Mouse (Mus musculus) MEL (cell line): ENCODE data around the gene Camk2b.

Experiments
- CTCF ChIP-seq, 3 experiments: IDR thresholded peaks in 2 of 3; conservative IDR thresholded peaks in 1 of 3; 2 replicates each; pipeline ENCODE4 v1.5.1; 2011 to 2012; ENCODE audit warnings: low read length in 3 of 3, low read depth in 2 of 3, mild to moderate bottlenecking in 2 of 3, improper control_type of control experiment in 1 of 3, inconsistent platforms in 1 of 3, mixed read lengths in 1 of 3, moderate library complexity in 1 of 3; ENCODE audit not compliant: control insufficient read depth in 1 of 3, insufficient read depth in 1 of 3, poor library complexity in 1 of 3, severe bottlenecking in 1 of 3
- GABPA ChIP-seq: IDR thresholded peaks from 2 replicates; pipeline ENCODE4 v1.6.1; 2012; ENCODE audit warnings: low read depth, mild to moderate bottlenecking, inconsistent platforms, low read length, improper control_type of control experiment, moderate library complexity
- HCFC1 ChIP-seq: IDR thresholded peaks from 2 replicates; pipeline ENCODE4 v1.6.1; 2012; ENCODE audit warnings: low read depth, mild to moderate bottlenecking, inconsistent platforms, low read length, improper control_type of control experiment, moderate library complexity
- KAT2A ChIP-seq: conservative IDR thresholded peaks from 2 replicates; pipeline ENCODE4 v1.6.1; 2012; ENCODE audit warnings: low read depth, low read length, improper control_type of control experiment, inconsistent platforms
- UBTF ChIP-seq: IDR thresholded peaks from 2 replicates; pipeline ENCODE4 v1.6.1; 2012; ENCODE audit warnings: low read depth, mild to moderate bottlenecking, inconsistent platforms, low read length, improper control_type of control experiment, moderate library complexity, borderline replicate concordance; ENCODE audit not compliant: insufficient read depth

DNA sequence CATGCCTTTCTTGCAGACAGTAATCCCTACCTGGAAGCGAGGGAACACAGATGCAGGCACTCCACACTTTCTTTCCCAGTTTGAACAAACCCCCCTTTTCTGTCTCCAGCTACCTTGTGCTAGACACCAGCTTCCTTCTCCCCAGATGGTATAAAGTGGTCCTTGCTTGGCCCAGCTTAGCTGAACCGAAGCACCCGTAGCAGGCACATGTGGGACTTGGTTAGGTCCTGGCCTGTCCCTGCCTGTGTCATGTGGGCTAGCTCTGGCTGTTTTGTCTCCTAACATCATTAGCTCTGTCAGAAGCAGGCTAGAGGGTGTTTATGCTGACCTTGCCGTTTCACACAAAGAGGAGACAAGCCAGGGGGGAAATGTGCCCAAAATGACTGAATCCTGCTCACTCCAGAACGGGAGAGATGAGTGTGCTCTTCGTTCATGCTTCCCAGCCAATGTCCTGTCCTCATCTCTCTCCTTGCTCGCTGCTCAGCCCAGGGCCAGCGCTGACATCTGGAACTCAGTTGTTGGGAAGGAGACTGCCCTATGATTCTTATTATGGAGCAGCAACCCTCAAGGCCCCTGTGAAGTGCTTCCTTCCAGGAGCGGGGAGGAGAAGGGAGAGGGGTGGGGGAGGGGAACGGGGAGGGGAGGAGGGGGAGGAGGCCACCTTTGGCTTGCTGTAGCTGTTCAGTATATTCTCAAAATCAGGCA lies 117.5 kb downstream of the Camk2b start:
- TF ChIP-seq HCFC1 (no peak), KAT2A (no peak), CTCF (IDR thresholded peaks at IDR 0.05 in 2 of 3, conservative IDR thresholded peaks at IDR 0.05 in 1 of 3; ENCODE audit: control insufficient read depth in 1 of 3, insufficient read depth in 1 of 3, low read depth in 2 of 3, low read length in 3 of 3, poor library complexity in 1 of 3, severe bottlenecking in 1 of 3) (no peak), GABPA (no peak), UBTF (no peak)
